Mouse (Mus musculus): ENCODE results near the gene Timm8a2. TPM values are rescaled to one million over a fixed set of nuclear protein-coding genes. Genes with fewer than 3 reads are reported as not detected.

Timm8a2 gene
- polyA plus RNA-seq, 1 experiment from 2014 or later: not detected

- DNase-seq (ENCODE audit: low spot score) (no peak), ATAC-seq (replicated peaks; ENCODE audit: insufficient number of reproducible peaks, low FRiP score, low TSS enrichment, low read depth) (no peak)
- no peaks in the 10 kb centered on the region for H3K27me3 ChIP-seq (ENCODE audit: control insufficient read depth, insufficient read depth, low read length)
- H3K9me3 ChIP-seq (replicated peaks; ENCODE audit: control insufficient read depth, low read length): no peaks in the 10 kb centered on the region
- no peak overlapping the region for H3K27ac ChIP-seq (replicated peaks; ENCODE audit: low read depth, low read length)
- H3K4me2 ChIP-seq (ENCODE audit: low read depth, low read length): no peak overlapping the region
- H3K4me1 ChIP-seq (ENCODE audit: control insufficient read depth, insufficient read depth, low read length): no peaks in the 10 kb centered on the region
- 83% methylated on average over 4 of the region's 4 CpGs for WGBS
- no peak overlapping the region for H3K4me3 ChIP-seq (ENCODE audit: low read depth, low read length)
- H3K9ac ChIP-seq (replicated peaks; ENCODE audit: low read length): no peak overlapping the region
- H3K36me3 ChIP-seq (replicated peaks; ENCODE audit: control insufficient read depth, insufficient read depth, low read depth, low read length): no peaks in the 10 kb centered on the region
Observed at GRCm38 (mm10) chr14:122029851-122030250, 4.6 kb upstream of the Timm8a2 start.

- Histone ChIP-seq H3K4me1 (ENCODE audit: control insufficient read depth, insufficient read depth, low read length) (no peaks in the 10 kb centered on the region), H3K27me3 (ENCODE audit: control insufficient read depth, insufficient read depth, low read length) (no peaks in the 10 kb centered on the region), H3K9me3 (replicated peaks; ENCODE audit: control insufficient read depth, low read length) (no peaks in the 10 kb centered on the region), H3K4me3 (ENCODE audit: low read depth, low read length) (no peak overlapping the region), H3K36me3 (replicated peaks; ENCODE audit: control insufficient read depth, insufficient read depth, low read depth, low read length) (no peaks in the 10 kb centered on the region), H3K9ac (replicated peaks; ENCODE audit: low read length) (no peak overlapping the region), H3K4me2 (ENCODE audit: low read depth, low read length) (no peak overlapping the region), H3K27ac (replicated peaks; ENCODE audit: low read depth, low read length) (no peak overlapping the region)
- WGBS: 87% methylated on average over 2 of the region's 2 CpGs
- DNase-seq (ENCODE audit: low spot score): no peak
- no peak for ATAC-seq (replicated peaks; ENCODE audit: insufficient number of reproducible peaks, low FRiP score, low TSS enrichment, low read depth)
Observed at GRCm38 (mm10) chr14:122032045-122032444, 2.4 kb upstream of the Timm8a2 start.

GRCm38 (mm10) chr14:122035181-122035580 is 707 bp downstream of the Timm8a2 start:
- DNase-seq (ENCODE audit: low spot score) (no peak), ATAC-seq (replicated peaks; ENCODE audit: insufficient number of reproducible peaks, low FRiP score, low TSS enrichment, low read depth) (no peak)
- Histone ChIP-seq H3K27ac (replicated peaks; ENCODE audit: low read depth, low read length) (no peak overlapping the region), H3K9ac (replicated peaks; ENCODE audit: low read length) (no peak overlapping the region), H3K9me3 (replicated peaks; ENCODE audit: control insufficient read depth, low read length) (no peaks in the 10 kb centered on the region), H3K4me1 (ENCODE audit: control insufficient read depth, insufficient read depth, low read length) (no peaks in the 10 kb centered on the region), H3K27me3 (ENCODE audit: control insufficient read depth, insufficient read depth, low read length) (no peaks in the 10 kb centered on the region), H3K4me2 (ENCODE audit: low read depth, low read length) (no peak overlapping the region), H3K4me3 (ENCODE audit: low read depth, low read length) (no peak overlapping the region), H3K36me3 (replicated peaks; ENCODE audit: control insufficient read depth, insufficient read depth, low read depth, low read length) (no peaks in the 10 kb centered on the region)
- WGBS: 87% methylated on average over 1 of the region's 1 CpGs

GRCm38 (mm10) chr14:122035860-122036259 is 1.4 kb downstream of the Timm8a2 start:
- no peaks in the 10 kb centered on the region for H3K27me3 ChIP-seq (ENCODE audit: control insufficient read depth, insufficient read depth, low read length)
- no peak overlapping the region for H3K9ac ChIP-seq (replicated peaks; ENCODE audit: low read length)
- no peaks in the 10 kb centered on the region for H3K9me3 ChIP-seq (replicated peaks; ENCODE audit: control insufficient read depth, low read length)
- H3K4me2 ChIP-seq (ENCODE audit: low read depth, low read length): no peak overlapping the region
- no peaks in the 10 kb centered on the region for H3K36me3 ChIP-seq (replicated peaks; ENCODE audit: control insufficient read depth, insufficient read depth, low read depth, low read length)
- H3K27ac ChIP-seq (replicated peaks; ENCODE audit: low read depth, low read length): no peak overlapping the region
- H3K4me3 ChIP-seq (ENCODE audit: low read depth, low read length): no peak overlapping the region
- no peak for DNase-seq (ENCODE audit: low spot score)
- WGBS: 88% methylated on average over 2 of the region's 2 CpGs
- ATAC-seq (replicated peaks; ENCODE audit: insufficient number of reproducible peaks, low FRiP score, low TSS enrichment, low read depth): no peak
- H3K4me1 ChIP-seq (ENCODE audit: control insufficient read depth, insufficient read depth, low read length): no peaks in the 10 kb centered on the region

- Histone ChIP-seq H3K27ac (replicated peaks; ENCODE audit: low read depth, low read length) (no peak overlapping the region), H3K27me3 (ENCODE audit: control insufficient read depth, insufficient read depth, low read length) (no peaks in the 10 kb centered on the region), H3K4me1 (ENCODE audit: control insufficient read depth, insufficient read depth, low read length) (no peaks in the 10 kb centered on the region), H3K9ac (replicated peaks; ENCODE audit: low read length) (no peak overlapping the region), H3K4me3 (ENCODE audit: low read depth, low read length) (no peak overlapping the region), H3K36me3 (replicated peaks; ENCODE audit: control insufficient read depth, insufficient read depth, low read depth, low read length) (no peaks in the 10 kb centered on the region), H3K9me3 (replicated peaks; ENCODE audit: control insufficient read depth, low read length) (no peaks in the 10 kb centered on the region), H3K4me2 (ENCODE audit: low read depth, low read length) (no peak overlapping the region)
- 86% methylated on average over 13 of the region's 13 CpGs for WGBS
- DNase-seq (ENCODE audit: low spot score) (no peak), ATAC-seq (replicated peaks; ENCODE audit: insufficient number of reproducible peaks, low FRiP score, low TSS enrichment, low read depth) (no peak)
Observed at GRCm38 (mm10) chr14:122038874-122039647, 4.6 kb downstream of the Timm8a2 start.

GRCm38 (mm10) chr14:122041413-122041825 is 6.9 kb downstream of the Timm8a2 start:
- H3K27ac ChIP-seq (replicated peaks; ENCODE audit: low read depth, low read length): no peak overlapping the region
- DNase-seq (ENCODE audit: low spot score) (no peak), ATAC-seq (replicated peaks; ENCODE audit: insufficient number of reproducible peaks, low FRiP score, low TSS enrichment, low read depth) (no peak)
- H3K9ac ChIP-seq (replicated peaks; ENCODE audit: low read length): no peak overlapping the region
- H3K36me3 ChIP-seq (replicated peaks; ENCODE audit: control insufficient read depth, insufficient read depth, low read depth, low read length): no peaks in the 10 kb centered on the region
- 78% methylated on average over 3 of the region's 3 CpGs for WGBS
- no peaks in the 10 kb centered on the region for H3K27me3 ChIP-seq (ENCODE audit: control insufficient read depth, insufficient read depth, low read length)
- H3K9me3 ChIP-seq (replicated peaks; ENCODE audit: control insufficient read depth, low read length): no peaks in the 10 kb centered on the region
- no peak overlapping the region for H3K4me2 ChIP-seq (ENCODE audit: low read depth, low read length)
- no peak overlapping the region for H3K4me3 ChIP-seq (ENCODE audit: low read depth, low read length)
- no peaks in the 10 kb centered on the region for H3K4me1 ChIP-seq (ENCODE audit: control insufficient read depth, insufficient read depth, low read length)

GRCm38 (mm10) chr14:122042142-122042694 is 7.7 kb downstream of the Timm8a2 start:
- Histone ChIP-seq H3K9ac (replicated peaks; ENCODE audit: low read length) (no peak overlapping the region), H3K27ac (replicated peaks; ENCODE audit: low read depth, low read length) (no peak overlapping the region), H3K36me3 (replicated peaks; ENCODE audit: control insufficient read depth, insufficient read depth, low read depth, low read length) (no peaks in the 10 kb centered on the region), H3K4me3 (ENCODE audit: low read depth, low read length) (no peak overlapping the region), H3K9me3 (replicated peaks; ENCODE audit: control insufficient read depth, low read length) (no peaks in the 10 kb centered on the region), H3K4me2 (ENCODE audit: low read depth, low read length) (no peak overlapping the region), H3K4me1 (ENCODE audit: control insufficient read depth, insufficient read depth, low read length) (no peaks in the 10 kb centered on the region), H3K27me3 (ENCODE audit: control insufficient read depth, insufficient read depth, low read length) (no peaks in the 10 kb centered on the region)
- 78% methylated on average over 8 of the region's 8 CpGs for WGBS
- DNase-seq (ENCODE audit: low spot score) (no peak), ATAC-seq (replicated peaks; ENCODE audit: insufficient number of reproducible peaks, low FRiP score, low TSS enrichment, low read depth) (no peak)

GRCm38 (mm10) chr14:122047784-122048183 is 13.3 kb downstream of the Timm8a2 start:
- no peak overlapping the region for H3K4me2 ChIP-seq (ENCODE audit: low read depth, low read length)
- H3K4me1 ChIP-seq (ENCODE audit: control insufficient read depth, insufficient read depth, low read length): no peaks in the 10 kb centered on the region
- no peak overlapping the region for H3K9ac ChIP-seq (replicated peaks; ENCODE audit: low read length)
- no peak overlapping the region for H3K4me3 ChIP-seq (ENCODE audit: low read depth, low read length)
- no peaks in the 10 kb centered on the region for H3K27me3 ChIP-seq (ENCODE audit: control insufficient read depth, insufficient read depth, low read length)
- H3K9me3 ChIP-seq (replicated peaks; ENCODE audit: control insufficient read depth, low read length): no peaks in the 10 kb centered on the region
- DNase-seq (ENCODE audit: low spot score) (no peak), ATAC-seq (replicated peaks; ENCODE audit: insufficient number of reproducible peaks, low FRiP score, low TSS enrichment, low read depth) (no peak)
- H3K36me3 ChIP-seq (replicated peaks; ENCODE audit: control insufficient read depth, insufficient read depth, low read depth, low read length): no peaks in the 10 kb centered on the region
- 92% methylated on average over 8 of the region's 8 CpGs for WGBS
- no peak overlapping the region for H3K27ac ChIP-seq (replicated peaks; ENCODE audit: low read depth, low read length)

All from embryonic facial prominence, embryonic 11.5 days (tissue).